Mouse (Mus musculus): ENCODE data around the gene Srsx.
"Not testable (repeated sequence)": the region's sequence is repeated elsewhere in the genome, so short reads cannot be mapped to it uniquely, and the experiment has no call there.

Srsx gene

DNA sequence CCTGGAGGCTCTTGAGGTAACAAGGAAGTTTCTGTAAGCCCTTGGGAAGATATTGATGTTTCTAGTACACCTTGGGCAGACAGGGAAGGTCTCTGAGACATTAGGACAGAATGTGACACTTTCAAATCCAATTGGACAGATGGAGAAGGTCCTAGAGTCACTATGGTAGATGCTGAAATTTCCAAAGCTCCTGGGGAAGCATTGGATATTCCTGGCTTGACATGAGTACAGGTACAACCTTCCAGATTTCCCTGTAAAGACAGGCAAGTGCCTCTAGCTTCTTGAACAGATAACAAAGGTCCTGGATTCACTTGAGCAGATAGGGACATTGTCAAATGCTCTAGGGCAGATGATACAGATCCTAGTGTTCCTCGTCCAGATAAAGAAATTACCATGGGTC, at the start of gene Srsx:
Gene Srsx (minus strand): TSS at position 101 of the 400 bp plus-strand sequence.
- DNase-seq (ENCODE audit: low read depth, low spot score), result not testable (repeated sequence)

DNA sequence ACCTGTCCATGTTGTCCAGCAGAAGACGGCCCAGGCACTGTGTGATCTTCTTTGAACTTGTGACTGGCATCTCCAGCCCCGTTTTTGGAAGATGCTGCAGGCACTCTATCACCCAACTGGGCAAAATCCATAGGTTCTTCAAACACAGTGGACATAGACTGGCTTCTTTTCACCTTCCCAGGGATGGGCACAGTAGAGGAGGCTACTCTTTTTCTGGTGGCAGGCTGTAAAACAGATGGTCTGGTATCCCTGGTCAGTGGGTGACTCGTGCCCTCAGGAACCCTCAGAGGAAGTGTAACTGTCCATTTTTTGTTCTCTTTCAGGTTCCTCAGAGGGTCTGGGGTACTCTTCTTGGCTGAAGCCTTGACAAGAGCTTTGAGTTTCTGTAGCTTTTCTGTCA, 24.5 kb upstream of the Srsx start, which contains the start of gene Gm17577:
Gene Gm17577 (minus strand): TSS at position 101 of the 400 bp plus-strand sequence.
- not testable (repeated sequence) for DNase-seq (ENCODE audit: low read depth, low spot score)

All from ZHBTc4 (cell line).